Mouse (Mus musculus): ENCODE measurements around the gene Flot2. TPM values are rescaled to one million over a fixed set of nuclear protein-coding genes. Genes with fewer than 3 reads are reported as not detected.

Flot2 gene
- 0.37 TPM for polyA plus RNA-seq (2014; fragmentation: Illumina TruSeq; extraction: RNeasy Lipid Tissue Mini Kit (QIAGEN cat#74804); ENCODE audit: low replicate concordance)

DNA sequence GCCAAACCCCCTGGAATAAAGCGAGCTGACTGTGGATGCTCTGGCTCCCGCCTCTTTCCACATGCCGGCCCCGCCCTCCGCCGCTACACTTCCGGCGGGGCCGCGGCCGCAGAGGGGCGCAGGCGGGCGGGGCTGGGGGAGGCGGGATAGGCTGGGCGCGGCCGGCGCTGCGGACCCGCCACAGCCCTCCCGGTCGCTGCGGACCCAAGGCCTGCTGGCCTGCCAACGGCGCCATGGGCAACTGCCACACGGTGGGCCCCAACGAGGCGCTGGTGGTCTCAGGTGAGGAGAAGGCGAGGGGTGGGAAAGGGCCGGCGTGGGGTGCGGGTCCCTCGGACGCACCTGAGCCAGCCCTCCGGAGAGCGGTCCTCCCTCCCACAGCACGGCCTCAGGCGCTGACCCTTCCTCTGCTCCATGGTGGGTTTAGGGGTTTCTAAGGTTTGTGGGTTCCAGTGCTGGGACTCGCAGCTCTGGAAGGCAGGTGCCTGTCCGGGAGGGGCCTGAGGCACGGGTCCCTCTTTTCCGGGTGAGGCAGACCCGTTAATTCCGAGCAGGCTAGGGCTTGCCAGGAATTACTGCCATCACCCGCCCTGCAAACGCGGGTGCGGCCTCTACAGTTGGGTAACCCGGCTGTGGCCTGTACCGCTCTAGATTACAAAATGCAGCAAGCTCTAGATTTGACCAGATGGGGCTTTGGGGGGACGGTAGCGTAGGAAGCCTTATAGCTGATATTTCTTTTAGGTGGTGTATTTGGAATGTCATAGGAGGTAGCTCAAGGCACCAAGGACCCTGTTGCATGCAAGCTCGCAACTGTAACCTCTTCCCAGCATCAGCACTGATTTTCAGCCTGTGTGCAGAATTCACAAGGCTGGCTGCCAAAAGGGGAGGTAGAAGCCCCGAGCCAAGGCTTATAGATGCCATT is at the start of gene Flot2:
Flot2 (plus strand) TSS at position 101 of the 922 bp plus-strand sequence.

DNA sequence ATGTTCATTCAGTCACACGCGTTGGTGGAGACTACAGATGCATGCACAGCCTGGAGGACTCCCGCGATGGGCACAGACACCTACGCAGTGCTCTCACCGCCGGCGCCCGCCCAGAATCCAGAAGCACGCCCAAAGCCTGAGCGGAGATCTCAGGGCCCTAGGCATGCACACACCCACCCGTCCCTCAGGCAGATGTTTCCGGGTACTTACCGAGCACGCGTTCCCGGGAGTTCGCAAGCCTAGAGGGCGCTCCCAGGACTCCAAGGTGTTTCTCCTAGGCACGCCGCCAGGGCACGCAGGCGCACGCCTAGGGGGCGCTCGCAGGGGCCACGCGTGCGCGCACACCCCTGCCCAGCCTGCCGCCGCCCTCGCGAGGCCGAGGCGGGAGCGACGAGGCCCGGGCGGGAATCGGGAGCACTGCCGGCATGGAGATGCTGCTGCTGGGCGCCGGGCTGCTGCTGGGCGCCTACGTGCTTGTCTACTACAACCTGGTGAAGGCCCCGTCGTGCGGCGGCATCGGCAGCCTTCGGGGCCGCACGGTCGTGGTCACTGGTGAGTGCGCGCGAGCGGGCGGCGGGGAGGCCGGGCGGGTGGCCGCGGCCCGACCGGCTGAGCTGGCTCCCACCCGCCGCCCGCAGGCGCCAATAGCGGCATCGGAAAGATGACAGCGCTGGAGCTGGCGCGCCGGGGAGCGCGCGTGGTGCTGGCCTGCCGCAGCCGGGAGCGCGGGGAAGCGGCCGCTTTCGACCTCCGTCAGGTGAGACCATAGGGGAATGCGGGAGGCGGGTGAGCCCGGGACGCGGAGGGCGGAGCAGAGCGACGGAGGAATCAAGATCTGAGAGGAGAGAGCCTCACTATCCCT is 5.6 kb upstream of the Flot2 start, which contains the start of gene Dhrs13:
Dhrs13 (plus strand) TSS at position 334 of the 862 bp plus-strand sequence.

DNA sequence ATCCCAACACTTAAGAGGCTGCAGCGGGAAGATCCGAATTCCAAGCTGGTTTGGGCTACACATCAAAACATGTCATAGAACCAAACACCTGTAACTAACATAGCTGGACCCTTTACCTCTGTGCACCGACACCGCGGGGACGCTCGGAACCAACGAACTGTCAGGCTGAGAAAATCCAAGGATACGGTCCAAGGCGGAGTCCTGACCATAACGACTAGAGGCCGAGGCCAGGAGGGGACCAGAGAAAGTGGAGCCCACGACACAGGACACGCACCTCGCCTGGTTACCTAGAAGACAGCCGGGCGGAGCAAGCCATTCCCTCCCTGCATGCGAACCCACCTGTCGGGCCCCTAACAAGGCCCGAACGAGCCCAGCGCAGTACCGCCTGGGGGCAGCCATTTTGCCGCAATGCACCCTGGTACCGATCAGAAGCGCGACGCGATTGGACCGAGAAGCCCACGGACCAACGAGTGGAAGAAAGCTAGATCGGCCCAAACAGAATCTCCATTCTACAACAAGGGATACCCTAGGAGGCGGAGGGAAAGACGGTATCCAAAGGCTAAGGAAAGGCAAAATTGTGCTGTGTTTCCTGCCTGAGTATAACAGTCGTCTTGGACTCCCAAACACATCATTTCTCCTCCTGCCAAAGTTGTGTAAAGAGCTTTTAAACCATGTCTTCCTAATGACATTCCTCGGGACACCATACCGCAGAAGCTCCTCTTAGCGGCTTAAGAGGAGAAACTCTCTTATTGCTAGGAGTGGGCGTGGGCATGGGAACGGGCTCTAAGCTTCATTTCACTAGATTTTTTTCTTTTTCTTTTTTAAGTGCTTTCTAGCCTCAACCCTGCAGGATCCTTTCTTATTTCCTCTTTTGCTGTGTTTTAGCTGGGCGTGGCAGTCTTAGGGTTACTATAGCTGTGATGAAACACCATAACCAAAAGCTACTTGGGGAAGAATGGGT is 42.5 kb downstream of the Flot2 start, which contains the start of gene Eral1:
Eral1 (minus strand) TSS at position 423 of the 961 bp plus-strand sequence.

DNA sequence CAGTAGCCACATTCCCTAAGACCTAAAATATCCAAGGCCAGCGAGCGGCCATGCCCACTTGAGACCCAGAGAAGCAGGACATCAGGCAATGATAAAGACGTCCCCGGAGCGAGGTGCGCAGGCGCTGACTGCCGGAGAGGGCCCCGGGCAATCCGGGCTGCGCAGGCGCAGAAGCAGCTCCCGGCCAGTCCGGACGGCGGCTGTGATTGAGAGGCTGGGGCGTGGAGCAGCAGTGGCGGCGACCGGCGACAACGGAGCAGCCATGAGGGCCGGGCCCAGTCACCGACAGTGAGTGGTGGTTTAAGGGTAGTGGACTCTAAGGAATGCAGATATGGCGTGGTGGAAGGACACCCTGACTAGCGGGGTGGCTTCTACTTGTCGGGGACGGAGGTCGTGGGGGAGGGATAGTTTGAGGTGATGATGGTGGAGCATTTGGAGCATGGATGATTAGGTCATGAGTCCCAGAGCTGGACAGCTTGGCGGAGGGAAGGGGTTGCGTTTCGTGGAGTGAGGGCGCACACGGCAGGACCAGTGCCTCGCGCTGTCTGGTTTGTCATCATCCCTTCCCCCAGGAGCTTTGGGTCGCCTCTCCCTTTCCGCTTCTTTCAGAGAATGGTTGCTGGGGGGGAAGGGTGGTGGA is 56.9 kb downstream of the Flot2 start, which contains the start of gene Fam222b:
Fam222b (plus strand) TSS at position 157 of the 640 bp plus-strand sequence.

Other genes starting within 250 kb of the Flot2 start
- gene Pipox, start 143.8 kb upstream of the Flot2 start, polyA plus RNA-seq (2014; fragmentation: Illumina TruSeq; extraction: RNeasy Lipid Tissue Mini Kit (QIAGEN cat#74804); ENCODE audit: low replicate concordance), result 47.9 TPM
- not detected for gene Sez6, start 107.1 kb upstream of the Flot2 start, polyA plus RNA-seq (2014; fragmentation: Illumina TruSeq; extraction: RNeasy Lipid Tissue Mini Kit (QIAGEN cat#74804); ENCODE audit: low replicate concordance)
- gene Phf12, start 55.2 kb upstream of the Flot2 start, polyA plus RNA-seq (2014; fragmentation: Illumina TruSeq; extraction: RNeasy Lipid Tissue Mini Kit (QIAGEN cat#74804); ENCODE audit: low replicate concordance), result 12.8 TPM
- gene Dhrs13, start 5.7 kb upstream of the Flot2 start, polyA plus RNA-seq (2014; fragmentation: Illumina TruSeq; extraction: RNeasy Lipid Tissue Mini Kit (QIAGEN cat#74804); ENCODE audit: low replicate concordance), result 1.0 TPM
- 2.7 TPM for gene Eral1, start 42.5 kb downstream of the Flot2 start, polyA plus RNA-seq (2014; fragmentation: Illumina TruSeq; extraction: RNeasy Lipid Tissue Mini Kit (QIAGEN cat#74804); ENCODE audit: low replicate concordance)
- gene Fam222b, start 56.7 kb downstream of the Flot2 start, polyA plus RNA-seq (2014; fragmentation: Illumina TruSeq; extraction: RNeasy Lipid Tissue Mini Kit (QIAGEN cat#74804); ENCODE audit: low replicate concordance), result 7.3 TPM
- 1.4 TPM for gene Traf4, start 127.7 kb downstream of the Flot2 start, polyA plus RNA-seq (2014; fragmentation: Illumina TruSeq; extraction: RNeasy Lipid Tissue Mini Kit (QIAGEN cat#74804); ENCODE audit: low replicate concordance)
- gene Nek8, start 138.7 kb downstream of the Flot2 start, polyA plus RNA-seq (2014; fragmentation: Illumina TruSeq; extraction: RNeasy Lipid Tissue Mini Kit (QIAGEN cat#74804); ENCODE audit: low replicate concordance), result 0.97 TPM
- gene Tlcd1, start 138.8 kb downstream of the Flot2 start, polyA plus RNA-seq (2014; fragmentation: Illumina TruSeq; extraction: RNeasy Lipid Tissue Mini Kit (QIAGEN cat#74804); ENCODE audit: low replicate concordance), result 5.6 TPM
- 432 TPM for gene Rpl23a, start 145.7 kb downstream of the Flot2 start, polyA plus RNA-seq (2014; fragmentation: Illumina TruSeq; extraction: RNeasy Lipid Tissue Mini Kit (QIAGEN cat#74804); ENCODE audit: low replicate concordance)
- 0.93 TPM for gene Rab34, start 150.5 kb downstream of the Flot2 start, polyA plus RNA-seq (2014; fragmentation: Illumina TruSeq; extraction: RNeasy Lipid Tissue Mini Kit (QIAGEN cat#74804); ENCODE audit: low replicate concordance)
- 0.89 TPM for gene Proca1, start 155.5 kb downstream of the Flot2 start, polyA plus RNA-seq (2014; fragmentation: Illumina TruSeq; extraction: RNeasy Lipid Tissue Mini Kit (QIAGEN cat#74804); ENCODE audit: low replicate concordance)
- 15.0 TPM for gene Sdf2, start 207.8 kb downstream of the Flot2 start, polyA plus RNA-seq (2014; fragmentation: Illumina TruSeq; extraction: RNeasy Lipid Tissue Mini Kit (QIAGEN cat#74804); ENCODE audit: low replicate concordance)
- gene Supt6, start 208.1 kb downstream of the Flot2 start, polyA plus RNA-seq (2014; fragmentation: Illumina TruSeq; extraction: RNeasy Lipid Tissue Mini Kit (QIAGEN cat#74804); ENCODE audit: low replicate concordance), result 7.2 TPM
- gene 2610507B11Rik, start 223.8 kb downstream of the Flot2 start, polyA plus RNA-seq (2014; fragmentation: Illumina TruSeq; extraction: RNeasy Lipid Tissue Mini Kit (QIAGEN cat#74804); ENCODE audit: low replicate concordance), result 55.5 TPM